In the genomic region with DNA sequence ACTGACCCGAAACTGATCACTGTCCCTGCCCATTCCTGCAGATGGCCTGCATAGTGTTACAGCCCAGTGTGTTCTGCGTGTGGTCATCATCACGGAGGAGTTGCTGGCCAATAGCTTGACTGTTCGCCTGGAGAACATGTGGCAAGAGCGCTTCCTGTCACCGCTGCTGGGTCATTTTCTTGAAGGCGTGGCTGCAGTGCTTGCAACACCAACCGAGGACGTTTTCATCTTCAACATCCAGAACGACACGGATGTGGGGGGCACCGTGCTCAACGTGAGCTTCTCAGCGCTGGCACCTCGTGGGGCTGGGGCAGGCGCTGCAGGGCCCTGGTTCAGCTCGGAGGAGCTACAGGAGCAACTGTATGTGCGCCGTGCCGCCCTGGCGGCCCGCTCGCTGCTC, we compare ENCODE assay signal across 8 mouse cellular contexts. TPM values are rescaled to one million over a fixed set of nuclear protein-coding genes. Genes with fewer than 3 reads are reported as not detected.
DNase-seq lines count a peak whose midpoint lies in the region; ATAC-seq and TF ChIP-seq lines count a peak whose summit lies in the region.

No protein-coding gene starts in this region.

- peaks cover 82% of the 10 kb centered on the region for H3K27me3 ChIP-seq in heart, embryonic 15.5 days
- H3K27me3 ChIP-seq in embryonic facial prominence, embryonic 11.5 days (ENCODE audit: control insufficient read depth, insufficient read depth, low read length): peaks cover 33% of the 10 kb centered on the region
- peaks cover 61% of the 10 kb centered on the region for H3K27me3 ChIP-seq in limb, embryonic 11.5 days (ENCODE audit: control insufficient read depth, insufficient read depth, low read length)
- no peaks in the 10 kb centered on the region for H3K27me3 ChIP-seq in midbrain, postnatal 0 days (ENCODE audit: insufficient read depth, low read length)

- peaks cover 28% of the 10 kb centered on the region for H3K4me1 ChIP-seq in heart, embryonic 15.5 days (replicated peaks)
- peaks cover 5% of the 10 kb centered on the region; the same call in 1 of the 2 replicates for H3K4me1 ChIP-seq in embryonic facial prominence, embryonic 11.5 days (ENCODE audit: control insufficient read depth, insufficient read depth, low read length)
- peaks cover 13% of the 10 kb centered on the region; the same call in 1 of the 2 replicates for H3K4me1 ChIP-seq in limb, embryonic 11.5 days (ENCODE audit: control insufficient read depth, insufficient read depth, low read length)
- peaks cover 8% of the 10 kb centered on the region for H3K4me1 ChIP-seq in midbrain, postnatal 0 days (ENCODE audit: insufficient read depth, low read length)

- DNase-seq in heart, postnatal 10 days: no peak
- DNase-seq in embryonic facial prominence, embryonic 11.5 days (ENCODE audit: low spot score): no peak
- no peak for DNase-seq in limb, embryonic 11.5 days (ENCODE audit: low spot score)
- DNase-seq in midbrain, postnatal 0 days (ENCODE audit: low spot score): no peak
- no peak for DNase-seq in cerebellum, adult 9-10 months
- DNase-seq in layer of hippocampus, adult 9-10 months (ENCODE audit: low spot score): no peak

- H3K9ac ChIP-seq in heart, embryonic 15.5 days: 0 out of 2 replicates have a peak overlapping the region, but pooled peaks have one; percentile 2
- no peak overlapping the region for H3K9ac ChIP-seq in embryonic facial prominence, embryonic 11.5 days (replicated peaks; ENCODE audit: low read length)
- no peak overlapping the region for H3K9ac ChIP-seq in limb, embryonic 11.5 days (ENCODE audit: low read length)
- H3K9ac ChIP-seq in midbrain, postnatal 0 days (replicated peaks; ENCODE audit: low read length, poor library complexity, severe bottlenecking): no peak overlapping the region

- H3K4me2 ChIP-seq in heart, embryonic 15.5 days: peak overlapping the region; percentile 97
- H3K4me2 ChIP-seq in embryonic facial prominence, embryonic 11.5 days (ENCODE audit: low read depth, low read length): peak overlapping the region; percentile 86
- H3K4me2 ChIP-seq in limb, embryonic 11.5 days (ENCODE audit: low read depth, severe bottlenecking): peak overlapping the region; percentile 90
- peak overlapping the region; percentile 49 for H3K4me2 ChIP-seq in midbrain, postnatal 0 days (ENCODE audit: low read depth, low read length, poor library complexity, severe bottlenecking)

- no peaks in the 10 kb centered on the region for H3K9me3 ChIP-seq in heart, embryonic 15.5 days (replicated peaks)
- no peaks in the 10 kb centered on the region for H3K9me3 ChIP-seq in embryonic facial prominence, embryonic 11.5 days (replicated peaks; ENCODE audit: control insufficient read depth, low read length)
- H3K9me3 ChIP-seq in limb, embryonic 11.5 days (ENCODE audit: control insufficient read depth, low read length): no peaks in the 10 kb centered on the region
- H3K9me3 ChIP-seq in midbrain, postnatal 0 days (ENCODE audit: low read length): no peaks in the 10 kb centered on the region

- peak overlapping the region; percentile 54 for H3K4me3 ChIP-seq in heart, embryonic 15.5 days
- peak overlapping the region; percentile 35 for H3K4me3 ChIP-seq in embryonic facial prominence, embryonic 11.5 days (ENCODE audit: low read depth, low read length)
- peak overlapping the region; percentile 38 for H3K4me3 ChIP-seq in limb, embryonic 11.5 days (ENCODE audit: low read depth, low read length)
- peak overlapping the region; percentile 23; the same call in 1 of the 2 replicates for H3K4me3 ChIP-seq in midbrain, postnatal 0 days (ENCODE audit: low read depth, low read length)

- no peaks in the 10 kb centered on the region for H3K36me3 ChIP-seq in heart, embryonic 15.5 days
- no peaks in the 10 kb centered on the region for H3K36me3 ChIP-seq in embryonic facial prominence, embryonic 11.5 days (replicated peaks; ENCODE audit: control insufficient read depth, insufficient read depth, low read depth, low read length)
- H3K36me3 ChIP-seq in limb, embryonic 11.5 days (ENCODE audit: control insufficient read depth, insufficient read depth, low read length): no peaks in the 10 kb centered on the region
- H3K36me3 ChIP-seq in midbrain, postnatal 0 days (ENCODE audit: insufficient read depth, low read length): peaks cover 66% of the 10 kb centered on the region

- no peak for ATAC-seq in heart, embryonic 15.5 days (replicated peaks; ENCODE audit: insufficient number of reproducible peaks, insufficient read depth, low FRiP score, low read depth)
- no peak for ATAC-seq in embryonic facial prominence, embryonic 11.5 days (replicated peaks; ENCODE audit: insufficient number of reproducible peaks, low FRiP score, low TSS enrichment, low read depth)
- no peak for ATAC-seq in limb, embryonic 11.5 days (ENCODE audit: insufficient number of reproducible peaks, low FRiP score, low TSS enrichment, low read depth)
- no peak for ATAC-seq in midbrain, postnatal 0 days (ENCODE audit: low FRiP score)
- ATAC-seq in erythroid progenitor cell, adult 5-6 weeks (replicated peaks; ENCODE audit: low FRiP score, poor library complexity, severe bottlenecking): no peak

- no peak overlapping the region for H3K27ac ChIP-seq in heart, embryonic 15.5 days
- H3K27ac ChIP-seq in embryonic facial prominence, embryonic 11.5 days (replicated peaks; ENCODE audit: low read depth, low read length): no peak overlapping the region
- H3K27ac ChIP-seq in limb, embryonic 11.5 days (replicated peaks; ENCODE audit: low read depth, low read length): no peak overlapping the region
- H3K27ac ChIP-seq in midbrain, postnatal 0 days (ENCODE audit: low read depth, low read length): no peak overlapping the region

- no peak for TF ChIP-seq CTCF in midbrain, postnatal 0 days (IDR thresholded peaks at IDR 0.05)

- intact Hi-C loops in heart, postnatal 10 days (cut with DNase I): no loop called here

- 4% methylated on average over 23 of the region's 23 CpGs for WGBS in heart, embryonic 15.5 days
- 7% methylated on average over 23 of the region's 23 CpGs for WGBS in embryonic facial prominence, embryonic 11.5 days
- 7% methylated on average over 23 of the region's 23 CpGs for WGBS in limb, embryonic 11.5 days
- 13% methylated on average over 23 of the region's 23 CpGs for WGBS in midbrain, postnatal 0 days

RNA-seq across cellular contexts. Expression of a gene that starts 5.5 kb away (rescaled TPM):
- polyA plus RNA-seq in heart, embryonic 15.5 days (2015; fragmentation: Nextera tagmentation; extraction: Ambion mirVana): 0.06 and 0.22 TPM in 2 replicates
- total RNA-seq in heart, postnatal 10 days (2021): under 1 TPM; 0.22 to 0.24 TPM
- polyA plus RNA-seq in embryonic facial prominence, embryonic 11.5 days (2014; fragmentation: Nextera tagmentation; extraction: Ambion mirVana): 1.0 and 1.2 TPM in 2 replicates
- polyA plus RNA-seq in limb, embryonic 11.5 days (2014; fragmentation: Nextera tagmentation; extraction: Ambion mirVana): 0.10 and 0.20 TPM in 2 replicates
- total RNA-seq in midbrain, postnatal 0 days (2014; rRNA removed): 61.7 and 76.3 TPM in 2 replicates
- polyA plus RNA-seq in midbrain, postnatal 0 days (2015; fragmentation: Nextera tagmentation; extraction: Ambion mirVana): 7.2 and 7.4 TPM in 2 replicates
- total RNA-seq in erythroid progenitor cell, adult 5-6 weeks (2015; ENCODE audit: low replicate concordance): 2.9 and 4.3 TPM in 2 replicates
- 0.51 and 0.61 TPM in 2 replicates for total RNA-seq in erythroid progenitor cell, adult 5-6 weeks (2017; ENCODE audit: low replicate concordance)

RNA-seq across cellular contexts. Expression of a gene that starts 21.4 kb away (rescaled TPM):
- 5.5 and 6.9 TPM in 2 replicates for polyA plus RNA-seq in heart, embryonic 15.5 days (2015; fragmentation: Nextera tagmentation; extraction: Ambion mirVana)
- 10 to 100 TPM; 13.6 to 18.0 TPM for total RNA-seq in heart, postnatal 10 days (2021)
- polyA plus RNA-seq in embryonic facial prominence, embryonic 11.5 days (2014; fragmentation: Nextera tagmentation; extraction: Ambion mirVana): 14.5 and 15.5 TPM in 2 replicates
- polyA plus RNA-seq in limb, embryonic 11.5 days (2014; fragmentation: Nextera tagmentation; extraction: Ambion mirVana): 12.5 and 13.5 TPM in 2 replicates
- total RNA-seq in midbrain, postnatal 0 days (2014; rRNA removed): 18.0 and 20.2 TPM in 2 replicates
- 23.8 and 24.6 TPM in 2 replicates for polyA plus RNA-seq in midbrain, postnatal 0 days (2015; fragmentation: Nextera tagmentation; extraction: Ambion mirVana)
- total RNA-seq in erythroid progenitor cell, adult 5-6 weeks (2015; ENCODE audit: low replicate concordance): not detected in 2 replicates
- total RNA-seq in erythroid progenitor cell, adult 5-6 weeks (2017; ENCODE audit: low replicate concordance): not detected in 2 replicates

RNA-seq across cellular contexts. Expression of a gene that starts 23.5 kb away (rescaled TPM):
- polyA plus RNA-seq in heart, embryonic 15.5 days (2015; fragmentation: Nextera tagmentation; extraction: Ambion mirVana): 9.7 and 14.5 TPM in 2 replicates
- 10 to 100 TPM in 1 of 2 experiments, 1 to 10 TPM in 1; 9.0 to 11.5 TPM for total RNA-seq in heart, postnatal 10 days (2021)
- 9.1 and 12.1 TPM in 2 replicates for polyA plus RNA-seq in embryonic facial prominence, embryonic 11.5 days (2014; fragmentation: Nextera tagmentation; extraction: Ambion mirVana)
- polyA plus RNA-seq in limb, embryonic 11.5 days (2014; fragmentation: Nextera tagmentation; extraction: Ambion mirVana): 13.9 and 15.7 TPM in 2 replicates
- 30.1 and 83.4 TPM in 2 replicates for total RNA-seq in midbrain, postnatal 0 days (2014; rRNA removed)
- polyA plus RNA-seq in midbrain, postnatal 0 days (2015; fragmentation: Nextera tagmentation; extraction: Ambion mirVana): 25.7 and 32.5 TPM in 2 replicates
- 2.9 and 6.1 TPM in 2 replicates for total RNA-seq in erythroid progenitor cell, adult 5-6 weeks (2015; ENCODE audit: low replicate concordance)
- 9.8 and 20.6 TPM in 2 replicates for total RNA-seq in erythroid progenitor cell, adult 5-6 weeks (2017; ENCODE audit: low replicate concordance)

RNA-seq across cellular contexts. Expression of a gene that starts 48.0 kb away (rescaled TPM):
- 28.8 and 36.3 TPM in 2 replicates for polyA plus RNA-seq in heart, embryonic 15.5 days (2015; fragmentation: Nextera tagmentation; extraction: Ambion mirVana)
- total RNA-seq in heart, postnatal 10 days (2021): 10 to 100 TPM; 39.6 to 42.0 TPM
- 113 and 118 TPM in 2 replicates for polyA plus RNA-seq in embryonic facial prominence, embryonic 11.5 days (2014; fragmentation: Nextera tagmentation; extraction: Ambion mirVana)
- polyA plus RNA-seq in limb, embryonic 11.5 days (2014; fragmentation: Nextera tagmentation; extraction: Ambion mirVana): 129 and 136 TPM in 2 replicates
- 126 and 138 TPM in 2 replicates for total RNA-seq in midbrain, postnatal 0 days (2014; rRNA removed)
- polyA plus RNA-seq in midbrain, postnatal 0 days (2015; fragmentation: Nextera tagmentation; extraction: Ambion mirVana): 228 and 230 TPM in 2 replicates
- 16.2 and 32.7 TPM in 2 replicates for total RNA-seq in erythroid progenitor cell, adult 5-6 weeks (2015; ENCODE audit: low replicate concordance)
- total RNA-seq in erythroid progenitor cell, adult 5-6 weeks (2017; ENCODE audit: low replicate concordance): 32.5 and 80.9 TPM in 2 replicates
